Mouse (Mus musculus) right cerebral cortex, postnatal 36 days (tissue): ENCODE results near the gene Cers5.
"Not testable (repeated sequence)": the region's sequence is repeated elsewhere in the genome, so short reads cannot be mapped to it uniquely, and the experiment has no call there.

Experiments used
- DNase-seq, 2 experiments: peaks; one replicate each; pipeline ENCODE4 v3.0.0; 2022; ENCODE audit warnings: low spot score in 2 of 2, mixed read lengths in 1 of 2

Gene Cers5

DNA sequence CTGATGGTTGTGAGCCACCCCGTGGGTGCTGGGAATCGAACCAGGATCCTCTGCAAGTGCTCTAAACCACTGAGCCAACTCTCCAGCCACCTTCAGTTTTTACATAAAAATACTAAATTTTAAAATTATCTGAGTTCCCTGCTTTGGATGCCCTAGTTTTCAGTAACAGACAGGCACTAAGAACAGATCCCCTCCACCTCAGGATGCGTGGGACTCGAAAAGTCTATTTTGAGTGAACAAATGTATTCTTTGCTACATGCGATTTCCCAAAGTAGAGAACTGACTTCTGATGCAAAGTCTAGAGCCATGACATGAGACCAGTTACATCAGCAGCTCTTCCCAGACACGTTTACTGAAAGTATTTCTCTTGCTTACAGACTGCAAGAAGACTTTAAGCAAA lies 17.8 kb upstream of the Cers5 start:
- DNase-seq: peak in 1 of 2 experiments; percentile 77

- DNase-seq: no peak
These were observed 15.0 kb upstream of the Cers5 start for GRCm38 (mm10) chr15:99787625-99788120.

DNA sequence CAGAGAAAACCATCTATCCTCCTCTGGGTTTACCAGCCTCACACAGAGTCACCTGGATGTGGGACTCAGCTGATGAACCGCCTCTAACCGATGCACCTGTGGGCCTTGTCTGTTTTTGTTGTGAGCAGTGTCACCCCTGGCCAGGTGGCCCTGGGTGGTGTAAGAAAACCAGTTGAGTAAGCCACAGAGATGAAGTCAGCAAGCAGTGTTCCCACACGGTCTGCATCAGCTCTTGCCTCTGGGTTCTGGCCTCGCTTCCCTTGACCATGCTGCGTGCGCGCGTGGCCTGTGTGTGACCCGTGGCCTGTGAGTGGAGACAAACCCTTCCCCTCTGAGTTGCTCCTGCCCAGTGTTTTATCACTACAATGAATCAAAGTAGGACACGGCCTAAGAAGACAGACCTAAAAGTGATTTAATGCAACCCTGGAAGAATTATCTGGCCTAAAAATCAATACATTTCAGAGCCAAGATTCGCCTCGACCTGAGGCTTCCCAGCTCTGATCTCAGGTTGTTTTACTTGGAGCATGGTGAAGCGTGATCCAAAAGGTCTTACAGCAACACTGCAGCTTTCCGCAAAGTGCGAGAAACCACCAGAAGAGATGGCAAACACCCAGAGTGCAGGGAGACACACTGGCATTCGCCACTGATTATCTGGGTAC lies 6.1 kb upstream of the Cers5 start:
- no peak for DNase-seq

- DNase-seq: no peak
These were observed 5.5 kb upstream of the Cers5 start for GRCm38 (mm10) chr15:99778148-99778547.

DNA sequence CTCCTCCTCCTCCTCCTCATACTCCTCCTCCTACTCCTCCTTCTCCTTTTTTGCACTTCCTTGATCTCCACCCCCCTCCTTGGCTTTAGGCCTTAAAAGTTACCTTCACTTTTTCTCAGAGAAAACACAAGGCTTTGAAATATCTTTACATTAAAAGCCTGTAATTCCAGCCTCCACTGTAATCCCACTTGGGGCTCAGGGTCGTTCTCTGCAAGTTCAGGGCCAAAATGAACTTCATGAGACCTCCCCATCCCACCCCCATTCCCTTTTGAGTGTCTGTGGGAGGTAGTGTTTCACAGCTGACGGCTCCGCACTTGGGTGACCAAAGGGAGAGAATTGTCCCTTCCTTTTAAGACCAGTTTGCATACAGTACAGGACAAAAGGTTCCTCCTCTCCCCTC lies 240 bp upstream of the Cers5 start:
- no peak for DNase-seq

- peak; percentile 72 to 80 for DNase-seq
These were observed 306 bp downstream of the Cers5 start for GRCm38 (mm10) chr15:99772277-99772880.

- DNase-seq: peak; percentile 14 to 23
These were observed 946 bp downstream of the Cers5 start for GRCm38 (mm10) chr15:99771601-99772276.

DNA sequence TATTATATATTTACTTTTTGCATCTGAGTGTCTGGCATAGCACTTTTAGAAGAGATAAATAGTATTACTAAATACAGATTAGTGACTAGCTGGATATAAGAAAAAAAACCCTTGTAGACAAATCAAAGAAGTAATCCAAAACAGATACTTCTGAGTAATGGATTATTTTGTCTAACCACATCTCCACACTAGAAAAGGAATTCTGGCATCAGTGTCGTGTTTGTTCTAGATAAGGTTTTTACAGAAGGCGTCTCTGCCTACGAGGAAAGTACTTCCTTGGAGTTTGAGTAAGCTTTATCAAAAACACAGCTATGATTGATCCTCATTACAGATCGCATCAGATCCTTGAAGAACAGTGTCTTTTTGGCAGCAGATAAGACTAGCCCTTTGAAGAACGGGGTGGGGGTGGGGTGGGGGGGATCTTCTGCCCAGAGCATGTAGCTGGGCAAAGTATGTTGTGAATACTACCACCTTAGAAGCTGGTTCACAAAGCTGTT lies 1.6 kb downstream of the Cers5 start:
- no peak for DNase-seq

DNA sequence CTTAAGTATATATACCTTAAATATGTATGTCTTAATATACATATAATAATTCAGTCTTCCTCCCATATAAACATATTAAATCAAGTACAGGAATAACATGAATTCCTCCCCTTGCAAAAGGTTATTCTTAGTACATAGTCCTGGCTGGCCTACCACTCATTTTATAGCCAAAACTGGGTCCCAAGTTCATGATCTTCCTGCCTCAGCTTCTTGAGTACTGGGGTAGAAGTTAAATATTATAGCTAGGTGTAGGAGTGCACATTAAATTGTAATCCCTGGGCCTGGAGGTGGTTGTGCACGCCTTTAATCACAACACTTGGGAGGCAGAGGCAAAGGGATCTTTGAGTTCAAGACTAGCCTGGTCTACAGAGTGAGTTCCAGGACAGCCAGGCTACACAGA lies 3.9 kb downstream of the Cers5 start:
- no peak for DNase-seq

GRCm38 (mm10) chr15:99767467-99767866 lies 5.2 kb downstream of the Cers5 start:
- DNase-seq: no peak

GRCm38 (mm10) chr15:99754204-99754603 lies 18.5 kb downstream of the Cers5 start:
- DNase-seq: no peak

- DNase-seq: no peak
These were observed 32.5 kb downstream of the Cers5 start for GRCm38 (mm10) chr15:99740229-99740628.

DNA sequence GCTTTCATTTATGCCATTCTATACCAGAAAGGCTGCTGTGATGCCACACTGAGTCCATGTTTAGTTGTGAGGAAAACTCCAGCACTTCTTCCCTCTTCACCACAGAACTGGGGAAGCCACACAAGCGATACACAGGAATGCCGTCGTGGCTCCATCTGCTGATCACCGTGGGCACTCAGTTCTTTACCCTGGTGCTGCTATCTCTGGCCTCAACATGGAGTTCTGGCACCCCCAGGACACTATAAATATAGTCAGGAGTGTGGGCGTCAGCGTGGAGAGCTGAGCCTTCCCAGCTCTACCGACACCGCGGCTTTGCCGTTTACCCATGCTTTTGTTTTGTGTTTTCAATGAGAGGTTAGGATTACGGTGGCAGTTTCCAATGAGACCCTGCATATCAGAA lies 36.0 kb downstream of the Cers5 start:
- DNase-seq: no peak

GRCm38 (mm10) chr15:99735631-99736030 lies 37.1 kb downstream of the Cers5 start:
- DNase-seq: peak; percentile 100

- no peak for DNase-seq
These were observed 39.5 kb downstream of the Cers5 start for GRCm38 (mm10) chr15:99733186-99733585.

GRCm38 (mm10) chr15:99731678-99732077 lies 41.0 kb downstream of the Cers5 start:
- no peak for DNase-seq

- no peak for DNase-seq
These were observed 41.5 kb downstream of the Cers5 start for GRCm38 (mm10) chr15:99731167-99731566.

GRCm38 (mm10) chr15:99729056-99729783 lies 43.5 kb downstream of the Cers5 start:
- DNase-seq: no peak

DNA sequence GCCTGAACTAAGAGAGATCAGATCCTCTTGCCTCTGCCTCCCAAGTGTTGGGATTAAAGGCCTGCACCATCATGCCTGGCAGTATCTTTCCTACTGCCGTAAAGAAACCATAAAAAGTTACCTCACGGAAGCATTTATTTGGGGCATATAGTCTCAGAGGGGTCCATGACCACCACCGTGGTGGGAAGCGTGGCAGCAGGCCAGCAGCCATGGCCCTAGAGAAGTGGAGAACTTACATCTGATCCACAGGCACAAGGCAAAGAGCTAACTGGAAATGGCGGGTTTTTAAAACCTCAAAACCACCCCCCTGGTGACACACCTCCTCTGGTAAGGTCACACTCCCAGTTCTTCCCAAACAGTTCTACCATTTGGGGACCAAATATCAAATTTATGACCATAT lies 44.5 kb downstream of the Cers5 start:
- no peak for DNase-seq

GRCm38 (mm10) chr15:99727525-99727924 lies 45.2 kb downstream of the Cers5 start:
- DNase-seq: no peak

DNA sequence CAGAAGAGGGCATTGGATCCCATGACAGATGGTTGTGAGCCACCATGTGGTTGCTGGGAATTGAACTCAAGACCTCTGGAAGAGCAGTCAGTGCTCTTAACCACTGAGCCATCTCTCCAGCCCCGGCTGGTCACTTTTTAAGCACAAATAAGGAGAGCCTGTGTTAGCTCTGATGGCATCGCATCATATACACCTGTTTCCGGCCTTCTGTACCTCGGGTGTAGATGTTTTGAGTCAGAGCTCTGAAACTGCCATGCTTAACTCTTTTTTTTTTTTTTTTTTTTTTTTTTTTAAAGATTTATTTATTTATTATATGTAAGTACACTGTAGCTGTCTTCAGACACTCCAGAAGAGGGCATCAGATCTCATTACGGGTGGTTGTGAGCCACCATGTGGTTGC lies 45.6 kb downstream of the Cers5 start:
- DNase-seq: not testable (repeated sequence)

GRCm38 (mm10) chr15:99726549-99726948 lies 46.1 kb downstream of the Cers5 start:
- no peak for DNase-seq
